Mouse (Mus musculus) testis, postnatal 14 days (tissue): ENCODE measurements around the gene Art5.
A peak's percentile ranks its signal among the peaks of the same experiment; 100 is the strongest.
"Not testable (repeated sequence)": the region's sequence is repeated elsewhere in the genome, so short reads cannot be mapped to it uniquely, and the experiment has no call there.

ENCODE experiments used
- DNase-seq: peaks from one replicate; pipeline ENCODE4 v3.0.0; 2021; ENCODE audit warnings: low spot score

Art5 gene

DNA sequence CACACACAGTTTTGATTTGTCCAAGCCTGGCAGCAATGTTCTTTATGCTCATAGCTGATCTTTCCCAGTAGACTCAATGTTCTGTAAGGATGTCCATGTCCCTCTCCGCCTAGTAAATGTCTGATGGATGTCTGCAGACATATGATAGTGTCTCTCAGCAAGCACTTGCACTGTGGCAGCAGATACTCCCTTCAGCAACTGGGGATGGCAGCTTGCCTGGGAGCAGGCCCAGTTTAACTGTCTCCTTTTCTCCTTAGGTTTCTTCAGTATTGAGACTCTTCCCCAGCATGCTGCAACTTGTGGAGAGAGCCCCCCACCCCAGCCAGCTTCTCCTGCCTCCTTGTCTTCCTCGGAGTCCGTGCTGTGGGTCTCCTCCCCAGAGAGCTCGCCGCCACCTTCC, 27.5 kb downstream of the Art5 start:
- DNase-seq: no peak

DNA sequence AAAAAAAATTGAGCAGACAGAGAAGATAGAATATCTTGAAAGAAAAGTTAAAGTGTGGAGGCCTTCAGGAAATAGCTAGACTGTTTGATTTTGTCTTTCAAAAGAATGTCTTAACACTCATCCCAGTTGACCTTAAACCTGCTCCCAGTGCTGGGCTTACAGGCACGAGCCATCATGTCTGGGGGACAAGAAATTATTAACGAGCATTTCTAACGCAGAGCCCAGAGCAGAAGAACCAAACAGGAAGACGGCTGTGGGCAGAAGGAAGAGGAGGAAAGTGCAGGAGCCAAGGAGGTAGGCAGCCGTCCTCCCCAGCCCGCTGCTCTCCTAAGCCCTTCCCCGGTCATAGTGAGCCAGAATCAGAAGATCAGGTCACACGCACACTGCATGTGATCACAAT, 29.0 kb downstream of the Art5 start:
- no peak for DNase-seq

DNA sequence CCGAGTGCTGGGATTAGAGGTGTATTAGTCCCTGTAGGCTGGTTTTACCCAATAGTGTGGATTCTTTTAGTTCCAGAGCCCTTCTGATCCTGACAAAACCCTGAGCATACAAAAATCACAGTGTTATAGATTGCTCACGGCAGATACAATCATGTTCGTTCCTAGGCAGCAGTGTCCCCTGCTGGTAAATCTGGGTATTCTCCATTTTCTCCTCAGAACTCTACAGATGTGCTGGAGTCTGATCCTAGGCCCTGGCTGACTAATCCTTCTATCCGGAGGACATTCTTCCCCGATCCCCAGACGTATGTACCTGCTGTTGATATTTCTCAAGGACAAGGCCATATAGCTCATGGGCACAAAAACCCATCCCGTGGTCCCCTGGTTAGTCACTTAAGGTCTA, 30.8 kb downstream of the Art5 start:
- DNase-seq: no peak

DNA sequence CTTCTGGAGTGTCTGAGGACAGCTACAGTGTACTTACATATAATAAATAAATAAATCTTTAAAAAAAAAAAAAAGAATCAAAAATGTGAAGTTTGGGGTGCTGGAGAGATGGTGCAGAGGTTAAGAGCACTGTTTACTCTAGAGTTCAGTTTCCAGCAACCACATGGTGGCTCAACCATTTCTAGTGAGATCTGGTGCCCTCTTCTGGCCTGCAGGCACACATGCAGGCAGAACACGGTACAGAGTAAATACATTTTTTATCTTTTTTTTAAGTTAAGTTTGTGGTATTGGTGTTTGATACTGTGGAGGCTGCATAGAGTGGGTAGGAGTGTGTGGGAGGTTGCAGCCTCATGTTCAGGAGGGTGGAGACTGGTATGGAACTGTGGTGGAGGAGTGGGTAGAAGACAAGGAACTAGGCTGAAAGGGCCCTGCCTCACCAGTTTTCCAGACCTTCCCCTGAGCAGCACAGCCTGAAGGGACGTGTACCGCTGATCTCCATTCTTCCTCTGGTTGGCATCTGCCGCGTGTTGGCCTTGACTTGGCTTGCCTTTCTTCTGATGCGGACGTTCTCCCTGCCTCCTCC, 32.5 kb downstream of the Art5 start:
- DNase-seq: no peak

DNA sequence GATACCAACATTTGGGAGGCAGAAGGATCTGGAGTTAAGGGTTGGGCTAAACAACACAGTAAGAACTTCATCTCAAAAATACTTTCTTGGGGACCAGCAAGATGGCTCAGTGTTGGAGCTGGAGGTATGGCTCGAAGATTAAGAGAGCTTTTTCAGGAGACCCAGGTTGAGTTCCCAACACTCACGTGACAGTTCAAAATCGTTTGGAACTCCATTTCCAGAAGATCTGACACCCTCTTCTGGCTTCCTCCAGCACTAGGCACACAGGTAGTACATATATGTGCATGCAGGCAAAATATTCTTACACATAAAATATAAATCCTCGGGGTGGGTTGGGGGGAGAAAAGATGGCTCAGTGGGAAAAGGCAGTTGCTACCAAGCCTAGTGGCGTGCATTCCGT, 42.9 kb downstream of the Art5 start:
- DNase-seq: no peak

DNA sequence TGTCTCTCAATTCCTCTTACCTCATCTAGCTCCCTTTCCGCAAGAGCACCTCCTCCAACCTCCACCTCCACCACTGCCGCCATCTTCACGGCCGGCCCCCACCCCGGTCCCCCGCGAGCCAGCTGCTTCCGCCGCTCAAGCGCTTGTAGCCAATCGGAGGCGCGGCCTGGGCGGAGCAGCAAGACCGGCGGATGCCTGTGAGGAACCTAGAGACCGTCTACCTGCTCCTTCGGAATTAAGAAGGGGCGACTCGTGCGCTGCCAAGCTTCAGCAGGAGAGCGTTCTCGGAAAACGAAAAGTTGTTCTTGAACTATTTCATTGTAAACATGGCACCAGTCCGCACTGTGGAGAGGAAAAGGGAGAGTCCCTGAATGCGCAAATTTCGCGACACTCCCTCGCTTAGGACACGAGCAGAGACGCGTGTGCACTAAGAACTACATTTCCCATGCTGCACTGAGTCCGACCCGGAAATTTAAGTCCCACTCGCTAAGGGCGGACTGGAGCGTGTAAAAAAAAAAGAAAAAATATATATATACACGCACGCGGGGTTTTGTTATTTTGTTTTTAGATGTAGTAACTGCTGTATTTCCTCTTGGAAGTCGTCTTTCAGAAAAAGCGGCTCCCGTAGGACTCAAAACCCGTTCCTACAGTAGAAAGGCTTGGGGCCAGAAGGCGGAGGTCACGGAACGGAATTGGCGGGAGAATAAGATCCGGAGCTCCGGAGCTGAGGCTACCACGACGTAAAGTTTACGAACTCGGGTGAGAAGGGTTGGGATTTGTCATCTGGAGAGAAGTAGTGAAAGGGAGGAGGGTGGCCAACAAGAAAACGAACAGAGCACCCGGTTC, 44.0 kb downstream of the Art5 start, which contains the start of the genes Rnf121, Xndc1 and Xntrpc:
Rnf121 (minus strand) TSS at position 424 of the 846 bp plus-strand sequence.
Xndc1 (plus strand) TSS at position 466 of the 846 bp plus-strand sequence.
Xntrpc (plus strand) TSS at position 668 of the 846 bp plus-strand sequence.
- peak; percentile 94 for DNase-seq

DNA sequence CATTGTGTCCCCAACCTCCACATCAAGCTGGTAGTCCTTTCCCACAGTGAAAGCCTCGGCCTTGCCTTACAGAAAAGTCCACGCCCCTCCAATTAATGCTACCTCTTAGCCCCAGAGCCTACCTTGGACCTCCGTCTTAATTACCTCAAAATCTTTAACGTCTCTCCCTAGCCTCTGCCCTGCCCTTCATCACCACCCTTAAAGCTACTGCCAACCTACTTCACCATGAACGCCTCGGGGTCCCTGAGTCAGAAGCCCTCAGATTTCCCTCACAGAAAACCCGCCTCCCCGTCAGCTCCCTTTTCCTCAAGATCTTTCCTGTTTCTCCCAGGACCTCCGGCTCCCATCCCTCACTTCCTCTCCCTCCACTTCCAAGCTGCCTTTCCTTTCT, 44.6 kb downstream of the Art5 start:
- no peak for DNase-seq

DNA sequence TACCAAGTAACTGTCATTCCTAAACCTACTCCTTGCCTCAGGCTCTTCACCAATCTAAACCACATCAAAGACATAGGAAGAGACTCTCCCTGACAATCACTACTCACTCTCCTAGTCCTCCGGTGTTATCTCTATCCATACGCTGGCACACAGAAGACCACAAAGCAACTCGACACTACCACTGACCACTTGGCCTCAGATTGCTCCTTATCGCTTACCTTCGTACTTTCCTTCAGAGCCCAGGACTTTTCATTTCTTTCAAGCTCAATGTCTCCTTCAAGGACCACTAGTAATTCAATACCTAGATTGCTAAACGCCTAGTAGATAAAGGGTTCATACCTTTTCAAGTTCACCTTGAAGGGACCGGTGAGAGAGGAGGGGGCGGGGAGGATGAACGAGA, 45.4 kb downstream of the Art5 start:
- DNase-seq: no peak

DNA sequence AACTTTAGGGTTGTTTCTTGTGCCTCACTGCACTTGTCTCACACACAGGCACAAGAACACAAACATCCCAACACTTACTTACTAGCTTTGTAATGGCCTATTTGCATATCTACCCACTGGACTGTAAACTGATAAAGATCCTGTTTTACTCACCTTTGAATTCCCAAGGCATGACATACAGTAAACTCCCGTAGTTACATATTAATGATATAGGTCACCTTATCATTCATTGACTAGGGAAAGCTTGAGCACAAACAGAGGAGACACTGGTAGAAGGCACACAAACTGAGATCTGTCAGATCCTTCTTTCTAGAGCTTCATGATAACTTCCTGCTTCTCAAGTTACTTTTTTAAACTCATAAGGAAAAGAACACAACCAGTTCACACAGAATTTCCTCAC, 47.1 kb downstream of the Art5 start:
- no peak for DNase-seq

DNA sequence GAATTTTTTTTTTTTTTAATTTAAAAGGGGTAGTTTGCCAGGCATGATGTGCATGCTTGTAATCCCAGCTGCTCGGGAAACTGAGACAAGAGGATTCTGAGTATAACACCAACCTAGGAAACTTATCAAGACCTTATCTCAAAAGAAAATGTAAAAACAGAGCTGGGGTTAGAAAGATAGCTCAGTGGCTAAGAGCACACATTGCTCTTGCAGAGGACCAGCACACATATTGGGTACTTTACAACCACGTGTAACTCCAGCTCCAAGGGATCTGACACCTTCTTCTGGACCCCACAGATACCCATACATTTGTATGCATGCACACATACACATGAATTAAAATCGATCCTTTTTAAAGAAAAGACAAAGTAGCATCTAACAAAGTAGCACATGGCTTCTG, 47.9 kb downstream of the Art5 start:
- no peak for DNase-seq

DNA sequence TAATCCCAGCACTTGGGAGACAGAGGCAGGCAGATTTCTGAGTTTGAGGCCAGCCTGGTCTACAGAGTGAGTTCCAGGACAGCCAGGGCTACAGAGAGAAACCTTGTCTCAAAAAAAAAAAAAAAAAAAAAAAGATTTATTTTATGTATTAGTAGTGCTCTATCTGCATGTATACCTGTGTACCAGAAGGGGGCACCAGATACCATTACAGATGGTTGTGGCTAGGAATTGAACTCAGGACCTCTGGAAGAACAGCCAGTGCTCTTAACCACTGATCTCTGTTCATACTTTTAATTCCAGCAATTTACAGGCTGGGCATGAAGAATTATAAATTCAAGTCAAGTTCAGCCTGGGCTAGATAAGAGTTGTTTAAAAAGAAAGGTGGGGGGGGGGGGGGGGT, 60.8 kb downstream of the Art5 start:
- DNase-seq: not testable (repeated sequence)
